Mouse (Mus musculus): ENCODE results near the gene Runx1. TPM values are rescaled to one million over a fixed set of nuclear protein-coding genes. Genes with fewer than 3 reads are reported as not detected.

Runx1 gene
- polyA plus RNA-seq, 1 experiment: 24.5 TPM

GRCm38 (mm10) chr16:92571246-92571645 is 254.7 kb downstream of the Runx1 start:
- TF ChIP-seq POLR2A (IDR thresholded peaks at IDR 0.05; ENCODE audit: borderline replicate concordance, control insufficient read depth, low read depth, low read length) (no peak), CTCF (IDR thresholded peaks at IDR 0.05; ENCODE audit: control insufficient read depth, insufficient read depth, low read length) (no peak)
- H3K4me1 ChIP-seq (ENCODE audit: control insufficient read depth, insufficient read depth, low read length): peaks cover 2% of the 10 kb centered on the region
- WGBS: 77% methylated on average over 11 of the region's 11 CpGs
- H3K4me3 ChIP-seq (replicated peaks; ENCODE audit: control insufficient read depth, low read depth, low read length): no peak overlapping the region
- H3K27ac ChIP-seq (ENCODE audit: control insufficient read depth, insufficient read depth, low read depth, low read length, poor library complexity): no peak overlapping the region

GRCm38 (mm10) chr16:92566146-92566545 is 259.8 kb downstream of the Runx1 start:
- TF ChIP-seq CTCF (IDR thresholded peaks at IDR 0.05; ENCODE audit: control insufficient read depth, insufficient read depth, low read length): no peak
- no peak for TF ChIP-seq POLR2A (IDR thresholded peaks at IDR 0.05; ENCODE audit: borderline replicate concordance, control insufficient read depth, low read depth, low read length)
- H3K4me1 ChIP-seq (ENCODE audit: control insufficient read depth, insufficient read depth, low read length): no peaks in the 10 kb centered on the region
- WGBS: 58% methylated on average over 5 of the region's 5 CpGs
- no peak overlapping the region for H3K27ac ChIP-seq (ENCODE audit: control insufficient read depth, insufficient read depth, low read depth, low read length, poor library complexity)
- H3K4me3 ChIP-seq (replicated peaks; ENCODE audit: control insufficient read depth, low read depth, low read length): no peak overlapping the region

- 3% methylated on average over 6 of the region's 6 CpGs for WGBS
- Histone ChIP-seq H3K4me3 (replicated peaks; ENCODE audit: control insufficient read depth, low read depth, low read length) (no peak overlapping the region), H3K27ac (ENCODE audit: control insufficient read depth, insufficient read depth, low read depth, low read length, poor library complexity) (no peak overlapping the region), H3K4me1 (ENCODE audit: control insufficient read depth, insufficient read depth, low read length) (no peaks in the 10 kb centered on the region)
- no peak for TF ChIP-seq POLR2A (IDR thresholded peaks at IDR 0.05; ENCODE audit: borderline replicate concordance, control insufficient read depth, low read depth, low read length)
- TF ChIP-seq CTCF (IDR thresholded peaks at IDR 0.05; ENCODE audit: control insufficient read depth, insufficient read depth, low read length): peak; percentile 94
Observed at GRCm38 (mm10) chr16:92565708-92566107, 260.2 kb downstream of the Runx1 start.

- 72% methylated on average over 11 of the region's 11 CpGs for WGBS
- H3K27ac ChIP-seq (ENCODE audit: control insufficient read depth, insufficient read depth, low read depth, low read length, poor library complexity): no peak overlapping the region
- H3K4me3 ChIP-seq (replicated peaks; ENCODE audit: control insufficient read depth, low read depth, low read length): no peak overlapping the region
- no peak for TF ChIP-seq POLR2A (IDR thresholded peaks at IDR 0.05; ENCODE audit: borderline replicate concordance, control insufficient read depth, low read depth, low read length)
- TF ChIP-seq CTCF (IDR thresholded peaks at IDR 0.05; ENCODE audit: control insufficient read depth, insufficient read depth, low read length): no peak
- H3K4me1 ChIP-seq (ENCODE audit: control insufficient read depth, insufficient read depth, low read length): no peaks in the 10 kb centered on the region
Observed at GRCm38 (mm10) chr16:92565291-92565690, 260.7 kb downstream of the Runx1 start.

- WGBS: 79% methylated on average over 1 of the region's 1 CpGs
- TF ChIP-seq POLR2A (IDR thresholded peaks at IDR 0.05; ENCODE audit: borderline replicate concordance, control insufficient read depth, low read depth, low read length) (no peak), CTCF (IDR thresholded peaks at IDR 0.05; ENCODE audit: control insufficient read depth, insufficient read depth, low read length) (no peak)
Observed at GRCm38 (mm10) chr16:92555051-92555450, 270.9 kb downstream of the Runx1 start.

DNA sequence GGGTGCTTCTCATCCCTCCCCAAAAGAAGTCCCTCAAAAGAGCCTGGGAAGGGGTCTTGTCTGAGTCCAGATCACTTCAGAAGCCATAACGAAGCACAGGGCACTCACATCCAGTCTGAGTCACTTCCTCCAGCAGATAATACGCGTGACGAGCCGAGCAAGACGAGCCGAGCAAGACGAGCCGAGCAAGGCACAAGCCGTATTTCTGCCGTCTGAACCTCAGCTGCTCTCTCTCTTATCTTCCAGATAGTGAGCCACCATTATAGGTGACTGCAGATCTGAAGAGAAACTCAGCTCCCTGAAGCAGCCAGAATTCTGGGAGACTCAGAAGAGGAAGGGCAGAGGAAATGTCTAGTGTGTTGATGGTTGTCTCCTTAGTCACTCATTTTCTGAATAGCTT is 273.1 kb downstream of the Runx1 start:
- no peak for TF ChIP-seq CTCF (IDR thresholded peaks at IDR 0.05; ENCODE audit: control insufficient read depth, insufficient read depth, low read length)
- no peak for TF ChIP-seq POLR2A (IDR thresholded peaks at IDR 0.05; ENCODE audit: borderline replicate concordance, control insufficient read depth, low read depth, low read length)
- no peaks in the 10 kb centered on the region for H3K4me1 ChIP-seq (ENCODE audit: control insufficient read depth, insufficient read depth, low read length)
- H3K4me3 ChIP-seq (replicated peaks; ENCODE audit: control insufficient read depth, low read depth, low read length): no peak overlapping the region
- 32% methylated on average over 11 of the region's 11 CpGs for WGBS
- no peak overlapping the region for H3K27ac ChIP-seq (ENCODE audit: control insufficient read depth, insufficient read depth, low read depth, low read length, poor library complexity)

More at GRCm38 (mm10) chr16:92555051-92555450, 270.9 kb downstream of the Runx1 start:
- H3K4me1 ChIP-seq (ENCODE audit: control insufficient read depth, insufficient read depth, low read length): no peaks in the 10 kb centered on the region
- no peak overlapping the region for H3K4me3 ChIP-seq (replicated peaks; ENCODE audit: control insufficient read depth, low read depth, low read length)
- no peak overlapping the region for H3K27ac ChIP-seq (ENCODE audit: control insufficient read depth, insufficient read depth, low read depth, low read length, poor library complexity)

DNA sequence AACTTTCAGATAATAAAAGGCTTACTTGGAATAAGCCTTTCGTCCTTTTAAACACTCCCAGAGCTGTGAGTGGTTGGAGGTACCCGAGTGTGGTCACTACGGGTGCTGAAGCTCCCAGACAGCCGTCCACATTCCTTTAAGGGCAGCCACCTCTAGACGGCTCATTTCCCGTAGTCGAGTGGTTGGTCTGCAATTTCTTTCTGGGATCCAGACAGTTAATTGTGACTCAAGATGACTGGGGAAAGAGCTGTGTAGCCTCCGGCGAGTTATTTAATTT is 273.9 kb downstream of the Runx1 start:
- 78% methylated on average over 9 of the region's 9 CpGs for WGBS
- Histone ChIP-seq H3K27ac (ENCODE audit: control insufficient read depth, insufficient read depth, low read depth, low read length, poor library complexity) (no peak overlapping the region), H3K4me3 (replicated peaks; ENCODE audit: control insufficient read depth, low read depth, low read length) (no peak overlapping the region), H3K4me1 (ENCODE audit: control insufficient read depth, insufficient read depth, low read length) (no peaks in the 10 kb centered on the region)
- TF ChIP-seq POLR2A (IDR thresholded peaks at IDR 0.05; ENCODE audit: borderline replicate concordance, control insufficient read depth, low read depth, low read length): no peak
- TF ChIP-seq CTCF (IDR thresholded peaks at IDR 0.05; ENCODE audit: control insufficient read depth, insufficient read depth, low read length): no peak
